Mouse (Mus musculus): ENCODE measurements around the gene Adora1.

Gene Adora1

DNA sequence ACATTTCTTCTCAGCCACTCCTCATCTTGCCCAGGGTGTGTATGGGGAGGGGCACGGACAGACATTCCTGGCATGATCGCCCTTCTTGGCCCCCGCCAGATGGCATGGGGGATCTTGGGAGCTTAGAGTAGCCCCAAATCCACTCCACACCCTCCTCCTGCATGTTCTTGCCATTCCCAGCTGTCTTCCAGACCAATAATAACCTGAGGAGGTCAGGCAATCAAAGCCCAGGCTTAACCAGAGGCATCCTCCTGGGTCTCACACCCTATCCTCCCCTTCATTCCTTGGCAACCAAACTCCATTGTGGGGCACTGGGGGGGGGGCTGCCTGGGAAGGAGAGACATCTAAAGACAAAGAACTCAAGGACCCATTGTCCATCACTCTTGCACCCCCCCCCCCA lies 74.8 kb downstream of the Adora1 start:
- no peak for DNase-seq (ENCODE audit: extremely low spot score, low read depth, low spot score)

DNA sequence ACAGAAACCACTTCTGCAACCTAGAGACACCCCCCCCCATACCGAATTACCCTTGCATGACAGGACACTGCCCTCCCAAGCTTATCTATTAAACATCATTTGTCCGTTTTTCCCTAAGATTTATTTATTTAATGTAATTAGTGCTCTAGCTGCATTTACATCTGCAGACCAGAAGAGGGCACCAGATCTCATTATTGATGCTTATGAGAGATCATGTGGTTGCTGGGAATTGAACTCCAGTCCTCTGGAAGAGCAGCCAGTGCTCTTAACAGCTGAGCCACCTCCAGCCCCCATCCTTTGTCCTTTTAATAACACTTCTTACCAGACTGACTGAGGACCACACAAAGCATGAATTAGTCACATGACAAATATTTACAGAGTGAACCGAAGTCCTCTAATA lies 80.6 kb downstream of the Adora1 start:
- DNase-seq (ENCODE audit: extremely low spot score, low read depth, low spot score), result no peak

DNA sequence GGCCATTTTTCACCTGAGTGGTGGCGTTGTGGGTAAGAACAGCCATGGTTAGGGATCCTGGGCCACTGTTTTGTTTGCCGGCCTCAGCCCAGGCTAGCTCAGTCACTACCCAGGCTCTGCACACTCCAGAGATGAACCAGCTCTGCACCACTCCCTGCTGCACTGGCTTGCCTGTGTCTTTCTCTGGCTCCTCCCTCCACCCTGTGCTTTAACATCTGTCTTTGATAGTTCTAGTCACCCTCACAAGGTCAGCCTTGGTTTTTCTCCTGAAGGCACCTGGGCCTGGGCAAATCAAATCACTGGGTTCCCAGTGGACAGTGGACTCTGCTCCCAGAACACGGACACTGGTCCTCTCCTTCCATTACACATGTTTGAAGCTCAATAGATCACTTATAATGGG lies 81.1 kb downstream of the Adora1 start:
- DNase-seq (ENCODE audit: extremely low spot score, low read depth, low spot score), result no peak

DNA sequence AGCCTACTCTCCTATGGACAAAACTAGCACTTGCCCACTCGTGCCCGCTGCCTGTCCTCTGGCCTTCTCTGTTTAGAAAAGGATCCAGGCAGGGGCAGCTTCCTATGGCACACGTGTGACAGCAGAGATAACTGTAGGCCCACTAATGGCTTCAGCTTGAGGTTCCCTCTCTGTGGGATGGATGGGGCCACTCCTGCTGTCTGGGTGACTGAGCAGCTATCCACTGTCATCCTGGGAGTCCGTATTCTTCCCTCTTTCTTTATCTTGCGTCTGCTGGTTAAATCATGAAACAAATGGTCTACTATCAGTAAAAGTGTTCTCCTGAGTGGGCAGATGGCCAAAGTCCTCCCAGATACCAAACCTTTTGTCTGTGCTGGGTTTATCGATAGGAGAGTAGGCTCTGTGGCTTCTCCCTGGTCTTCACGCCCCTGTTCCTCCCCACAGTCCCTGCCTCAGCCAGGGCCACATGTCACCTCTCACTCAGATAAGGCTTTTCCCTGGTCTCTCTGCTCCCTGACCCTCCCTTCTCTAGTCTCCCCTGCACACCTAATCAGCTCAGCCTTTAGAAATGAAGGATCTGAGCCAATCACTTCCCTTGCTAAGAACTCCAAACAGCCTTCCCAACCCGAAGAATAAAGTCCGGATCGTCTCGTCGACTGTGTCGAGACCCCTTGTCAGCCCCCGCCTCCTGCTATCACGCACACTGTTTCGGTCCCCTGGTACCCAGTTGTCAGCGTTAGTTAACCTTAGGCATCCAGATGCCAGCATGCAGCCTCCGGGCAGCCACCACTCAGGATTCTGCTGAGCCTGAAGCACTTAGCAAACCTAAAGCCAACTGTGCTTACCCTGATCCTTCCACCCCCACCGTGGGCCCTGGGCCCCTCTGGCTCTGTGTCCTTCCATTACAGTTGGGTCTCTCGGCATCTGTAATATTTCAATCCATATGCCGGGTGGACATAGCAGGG lies 82.3 kb downstream of the Adora1 start:
- DNase-seq (ENCODE audit: extremely low spot score, low read depth, low spot score), result no peak

DNA sequence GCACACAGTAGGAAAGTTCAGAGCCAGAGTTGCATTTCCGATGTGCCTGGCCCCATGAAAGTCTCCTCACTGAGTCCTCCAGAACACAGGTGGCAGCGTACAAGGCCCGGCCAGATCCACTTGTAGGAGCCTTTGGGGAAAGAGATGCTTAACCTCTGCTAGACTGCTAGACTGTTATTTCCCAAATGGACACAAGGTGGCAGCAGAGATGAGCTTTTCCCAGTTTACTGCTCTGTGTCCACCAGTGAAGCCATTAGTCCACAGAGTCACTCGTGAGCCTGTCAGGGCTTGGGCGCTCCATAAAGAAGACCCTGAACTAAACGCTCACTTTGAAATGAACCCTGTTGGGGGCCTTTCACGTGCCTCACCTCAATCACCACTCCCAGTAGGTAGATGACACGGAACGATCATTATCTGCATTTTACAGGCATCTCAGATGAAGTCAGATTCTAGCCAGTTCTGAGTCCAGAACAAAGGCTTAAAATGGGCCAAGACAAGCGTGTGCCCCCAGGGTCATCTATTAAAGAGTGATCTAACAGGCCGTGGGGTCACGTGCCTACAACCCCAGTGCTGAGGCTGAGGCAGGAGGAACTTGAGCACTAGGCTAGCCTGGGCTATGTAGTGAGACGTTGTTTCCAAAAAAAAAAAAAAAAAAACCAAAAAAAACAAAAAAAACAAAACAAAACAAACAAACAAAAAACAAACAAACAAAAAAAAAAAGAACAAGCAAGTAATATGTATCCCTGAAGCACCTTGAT lies 83.4 kb downstream of the Adora1 start:
- DNase-seq (ENCODE audit: extremely low spot score, low read depth, low spot score), result peak; percentile 96

DNA sequence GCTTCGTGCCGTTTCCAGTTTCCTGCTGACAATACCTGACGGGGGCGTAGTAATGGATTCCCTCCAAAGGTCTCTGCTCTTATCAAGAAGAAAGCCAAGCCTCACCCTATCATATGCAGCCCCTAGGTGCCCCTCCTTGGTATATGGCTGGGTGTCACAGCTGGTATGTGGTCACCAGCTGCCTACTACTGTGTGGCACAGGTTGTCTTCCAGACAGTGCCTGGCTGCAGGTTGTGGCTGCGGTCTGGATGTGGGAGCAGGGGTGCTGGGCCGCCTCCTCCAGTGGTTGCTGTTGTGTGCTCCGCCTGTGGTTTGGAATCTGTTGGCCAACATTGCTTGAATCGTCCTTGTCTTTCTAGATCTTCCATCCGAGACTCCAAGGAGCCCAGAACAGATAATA lies 84.5 kb downstream of the Adora1 start:
- DNase-seq (ENCODE audit: extremely low spot score, low read depth, low spot score), result no peak

DNA sequence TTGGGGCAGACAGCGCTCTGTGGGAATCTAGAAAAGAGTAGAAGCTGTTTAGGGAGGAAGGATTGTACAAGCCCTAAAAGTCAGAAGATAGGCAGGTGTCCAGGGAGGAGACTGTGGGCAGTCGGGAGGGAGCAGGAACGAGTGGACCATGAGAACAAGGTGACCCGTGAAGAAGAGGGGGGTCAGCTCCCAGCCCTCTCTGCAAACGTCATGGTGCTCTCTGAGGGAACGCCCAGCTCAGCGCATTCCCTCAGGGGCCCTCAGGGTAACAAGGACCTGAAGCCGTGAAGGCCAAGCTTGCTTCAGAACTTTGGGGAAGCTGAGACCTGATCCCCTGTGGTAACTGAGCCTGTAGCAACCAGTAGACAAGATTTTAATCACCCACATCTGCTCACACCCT lies 85.2 kb downstream of the Adora1 start:
- no peak for DNase-seq (ENCODE audit: extremely low spot score, low read depth, low spot score)
